Mouse (Mus musculus) neural tube, embryonic 11.5 days (tissue): Measurements from ENCODE around the gene Riok1. TPM values are rescaled to one million over a fixed set of nuclear protein-coding genes. Genes with fewer than 3 reads are reported as not detected.
A peak's percentile ranks its signal among the peaks of the same experiment; 100 is the strongest.

Source experiments
- ATAC-seq: fragments of 200-750 bp; cut with Nextera tagmentation; 2 replicates; pipeline ENCODE4 v1.8.0; 2017; ENCODE audit warnings: moderate number of reproducible peaks, mild to moderate bottlenecking, moderate TSS enrichment, moderate library complexity; ENCODE audit not compliant: insufficient read depth, low FRiP score, low TSS enrichment
- DNase-seq: peaks from one replicate; pipeline ENCODE4 v3.0.0-alpha.2; 2015; ENCODE audit warnings: low spot score
- H3K27ac ChIP-seq: fragments of 300-500 bp; sonication (generic); 2 replicates; pipeline ENCODE4 v1.5.1; 2014; ENCODE audit warnings: low read depth, mild to moderate bottlenecking, low read length
- H3K27me3 ChIP-seq: fragments of 300-500 bp; sonication (generic); 2 replicates; pipeline ENCODE4 v1.6.1; 2014; ENCODE audit warnings: mild to moderate bottlenecking, low read length, mixed read lengths; ENCODE audit not compliant: control insufficient read depth, insufficient read depth
- H3K36me3 ChIP-seq: fragments of 300-500 bp; sonication (generic); 2 replicates; pipeline ENCODE4 v1.6.1; 2014; ENCODE audit warnings: mild to moderate bottlenecking, low read length, moderate library complexity, mixed read lengths; ENCODE audit not compliant: control insufficient read depth, insufficient read depth
- H3K4me1 ChIP-seq: fragments of 300-500 bp; sonication (generic); 2 replicates; pipeline ENCODE4 v1.6.1; 2014; ENCODE audit warnings: low read length, mixed read lengths; ENCODE audit not compliant: control insufficient read depth, insufficient read depth
- H3K4me2 ChIP-seq: fragments of 300-500 bp; sonication (generic); 2 replicates; pipeline ENCODE4 v1.6.1; 2014; ENCODE audit warnings: low read depth, mild to moderate bottlenecking, moderate library complexity
- H3K4me3 ChIP-seq: fragments of 300-500 bp; sonication (generic); 2 replicates; pipeline ENCODE4 v1.5.1; 2014; ENCODE audit warnings: low read depth, low read length
- H3K9ac ChIP-seq: fragments of 300-500 bp; sonication (generic); 2 replicates; pipeline ENCODE4 v1.6.1; 2014; ENCODE audit warnings: mild to moderate bottlenecking, low read length
- H3K9me3 ChIP-seq: fragments of 300-500 bp; sonication (generic); 2 replicates; pipeline ENCODE4 v1.6.1; 2016; ENCODE audit warnings: low read length; ENCODE audit not compliant: control insufficient read depth
- WGBS: fragments of 180-500 bp; shearing (Covaris S2); extraction: QIAGEN DNeasy Blood & Tissue Kit; methylation state at CpG from one replicate; pipeline ENCODE4 v1.1.7; 2014; 5-methylcytosine and 5-hydroxymethylcytosine counted together
- microRNA-seq: library from miRNA; unstranded; fragments of <30 nt; microRNA quantifications from one replicate; pipeline ENCODE4, GENCODE M21; 2016
- polyA plus RNA-seq: library from polyadenylated mRNA; unstranded; fragments of >200 nt; fragmentation: Nextera tagmentation; extraction: Ambion mirVana; gene quantifications from 2 replicates; pipeline ENCODE4 v1.2.1, GENCODE M21; 2014

The Riok1 gene
- polyA plus RNA-seq, 1 experiment from 2014 or later = 45.1 TPM

GRCm38 (mm10) chr13:38089871-38090270 lies 53.1 kb downstream of the Riok1 start:
- Histone ChIP-seq H3K36me3 (no peaks in the 10 kb centered on the region), H3K4me2 (no peak overlapping the region), H3K4me3 (no peak overlapping the region), H3K27me3 (no peaks in the 10 kb centered on the region), H3K27ac (no peak overlapping the region), H3K4me1 (no peaks in the 10 kb centered on the region), H3K9me3 (no peaks in the 10 kb centered on the region), H3K9ac (no peak overlapping the region)
- WGBS = 75% methylated on average over 4 of the region's 4 CpGs
- DNase-seq = no peak
- ATAC-seq = no peak

GRCm38 (mm10) chr13:38096207-38096606 lies 59.4 kb downstream of the Riok1 start:
- no peaks in the 10 kb centered on the region for H3K4me1 ChIP-seq
- no peak overlapping the region for H3K9ac ChIP-seq
- no peak overlapping the region for H3K4me2 ChIP-seq
- DNase-seq (no peak), ATAC-seq (no peak)
- 60% methylated on average over 4 of the region's 4 CpGs for WGBS
- H3K36me3 ChIP-seq = no peaks in the 10 kb centered on the region
- H3K27me3 ChIP-seq = no peaks in the 10 kb centered on the region
- H3K4me3 ChIP-seq = no peak overlapping the region
- no peaks in the 10 kb centered on the region for H3K9me3 ChIP-seq
- H3K27ac ChIP-seq = no peak overlapping the region

DNA sequence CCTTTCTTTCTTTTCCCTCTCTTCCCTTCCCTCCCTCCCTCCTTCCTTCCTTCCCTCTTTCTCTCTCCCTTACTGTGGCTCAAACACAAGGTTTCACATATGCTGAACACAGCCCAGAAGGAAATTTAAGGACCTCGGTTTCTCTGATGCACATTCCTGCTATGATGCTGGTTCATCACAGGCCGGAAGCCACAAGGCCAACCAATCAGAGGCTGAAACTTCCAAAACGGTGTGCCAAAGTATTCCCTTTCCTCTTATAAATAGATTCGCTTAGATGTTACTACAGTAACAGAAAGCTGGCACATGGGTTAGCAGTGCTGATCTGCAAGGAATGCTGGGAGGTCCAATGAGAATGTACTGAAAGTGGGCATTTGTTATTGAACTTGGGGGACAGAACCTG lies 66.6 kb downstream of the Riok1 start:
- no peaks in the 10 kb centered on the region for H3K4me1 ChIP-seq
- no peak for DNase-seq
- H3K4me3 ChIP-seq = no peak overlapping the region
- H3K9ac ChIP-seq = no peak overlapping the region
- no peak overlapping the region for H3K4me2 ChIP-seq
- no peak overlapping the region for H3K27ac ChIP-seq
- 85% methylated on average over 4 of the region's 4 CpGs for WGBS
- no peaks in the 10 kb centered on the region for H3K36me3 ChIP-seq
- ATAC-seq = no peak
- no peaks in the 10 kb centered on the region for H3K27me3 ChIP-seq
- no peaks in the 10 kb centered on the region for H3K9me3 ChIP-seq

DNA sequence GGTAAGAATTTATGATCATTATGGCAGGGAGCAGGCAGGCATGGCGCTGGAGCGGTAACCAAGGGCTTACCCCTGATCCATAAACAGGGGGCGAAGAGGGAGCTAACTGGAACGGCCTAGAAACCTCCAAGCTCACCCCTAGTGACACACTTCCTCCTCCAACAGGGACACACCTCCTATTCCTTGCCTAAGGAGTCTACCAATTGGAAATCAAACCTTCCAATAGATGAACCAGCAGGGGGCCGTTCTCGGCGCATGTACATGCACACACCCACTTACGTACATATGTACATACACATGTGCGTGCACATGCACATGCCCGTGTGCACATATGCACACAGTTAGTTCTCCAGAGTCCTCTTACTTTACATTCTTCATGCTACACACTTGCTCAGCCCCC lies 67.7 kb downstream of the Riok1 start:
- H3K9ac ChIP-seq = no peak overlapping the region
- no peaks in the 10 kb centered on the region for H3K4me1 ChIP-seq
- H3K36me3 ChIP-seq = no peaks in the 10 kb centered on the region
- H3K4me2 ChIP-seq = no peak overlapping the region
- no peak overlapping the region for H3K4me3 ChIP-seq
- no peaks in the 10 kb centered on the region for H3K9me3 ChIP-seq
- H3K27ac ChIP-seq = no peak overlapping the region
- DNase-seq (no peak), ATAC-seq (no peak)
- 92% methylated on average over 10 of the region's 10 CpGs for WGBS
- H3K27me3 ChIP-seq = no peaks in the 10 kb centered on the region

DNA sequence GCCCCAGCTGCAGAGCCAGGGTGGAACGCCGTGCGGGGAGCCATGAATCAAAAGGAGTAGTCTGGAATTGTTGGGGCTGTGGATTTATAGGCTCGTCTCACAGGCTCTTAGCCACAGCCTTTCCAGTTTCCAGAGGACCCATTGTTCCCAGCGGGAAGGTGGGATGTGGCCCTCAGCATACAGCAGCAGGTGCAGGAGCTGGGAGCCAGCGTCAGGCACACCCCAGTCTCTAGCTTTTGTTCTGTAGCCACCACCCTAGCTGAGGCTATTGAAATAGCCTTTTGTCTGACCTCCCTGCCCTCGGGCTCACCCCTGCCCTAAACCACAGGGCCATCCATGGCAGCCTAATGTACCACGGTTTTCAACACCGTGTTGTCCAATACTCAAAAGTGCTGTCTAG lies 72.3 kb downstream of the Riok1 start:
- no peaks in the 10 kb centered on the region for H3K36me3 ChIP-seq
- H3K9me3 ChIP-seq = no peaks in the 10 kb centered on the region
- H3K27ac ChIP-seq = no peak overlapping the region
- 68% methylated on average over 9 of the region's 9 CpGs for WGBS
- H3K4me2 ChIP-seq = no peak overlapping the region
- no peak overlapping the region for H3K9ac ChIP-seq
- H3K27me3 ChIP-seq = no peaks in the 10 kb centered on the region
- no peak overlapping the region for H3K4me3 ChIP-seq
- H3K4me1 ChIP-seq = no peaks in the 10 kb centered on the region
- DNase-seq (no peak), ATAC-seq (peak; percentile 16; the same call in 1 of the 2 replicates)

Small RNAs within 50 kb of the gene (microRNA-seq; reads per million reads assigned to microRNA genes)
- not detected for gene Gm27387

Other genes with a start within 250 kb of the Riok1 start
- gene Ssr1, start 42.8 kb upstream of the Riok1 start, polyA plus RNA-seq = 104 and 116 TPM in 2 replicates
- gene Cage1, start 74 bp downstream of the Riok1 start, polyA plus RNA-seq = 0.68 and 1.1 TPM in 2 replicates
- 1.1 TPM in 2 replicates for gene Dsp, start 114.3 kb downstream of the Riok1 start, polyA plus RNA-seq
- 33.2 and 35.3 TPM in 2 replicates for gene Snrnp48, start 167.9 kb downstream of the Riok1 start, polyA plus RNA-seq